Mouse (Mus musculus): Measurements from ENCODE around the gene Fam98c. TPM values are rescaled to one million over a fixed set of nuclear protein-coding genes. Genes with fewer than 3 reads are reported as not detected.

Fam98c gene
- total RNA-seq, 1 experiment = 20.8 TPM

GRCm38 (mm10) chr7:29154018-29154720 lies 1.9 kb downstream of the Fam98c start:
- no peak for TF ChIP-seq HCFC1 (IDR thresholded peaks at IDR 0.05; ENCODE audit: borderline replicate concordance, insufficient read depth, low read length)
- TF ChIP-seq MAFK (IDR thresholded peaks at IDR 0.05; ENCODE audit: insufficient read depth, low read depth, low read length) = no peak
- TF ChIP-seq ZC3H11A (IDR thresholded peaks at IDR 0.05; ENCODE audit: borderline replicate concordance, low read depth, low read length) = 0 out of 2 replicates have a peak, but pooled peaks have one; percentile 2
- TF ChIP-seq CHD2 (IDR thresholded peaks at IDR 0.05; ENCODE audit: low read depth, low read length) = no peak
- Histone ChIP-seq H3K4me1 (ENCODE audit: control insufficient read depth in 2 of 2, insufficient read depth in 2 of 2, low read length in 2 of 2, poor library complexity in 1 of 2) (peaks cover 3 to 11% of the 10 kb centered on the region in 2 experiments; a peak in 2 of 4 replicates), H3K9me3 (ENCODE audit: control insufficient read depth, insufficient read depth, low read depth, low read length) (no peaks in the 10 kb centered on the region), H3K4me3 (ENCODE audit: insufficient read depth in 1 of 2, low read depth in 1 of 2, low read length in 2 of 2, poor library complexity in 1 of 2, severe bottlenecking in 1 of 2) (no peak overlapping the region), H3K27ac (ENCODE audit: insufficient read depth, low read depth, low read length, poor library complexity, severe bottlenecking) (no peak overlapping the region), H3K36me3 (ENCODE audit: control insufficient read depth, insufficient read depth, low read length, poor library complexity, severe bottlenecking) (no peaks in the 10 kb centered on the region), H3K9ac (ENCODE audit: insufficient read depth, low read depth, low read length, poor library complexity, severe bottlenecking) (no peak overlapping the region)
- no peak for DNase-seq (ENCODE audit: low read depth, low spot score)
- in situ Hi-C loops (cut with MboI; ENCODE audit: low sequenced_read_pairs in 2 of 2, unreplicated experiment in 2 of 2) = no loop called here

DNA sequence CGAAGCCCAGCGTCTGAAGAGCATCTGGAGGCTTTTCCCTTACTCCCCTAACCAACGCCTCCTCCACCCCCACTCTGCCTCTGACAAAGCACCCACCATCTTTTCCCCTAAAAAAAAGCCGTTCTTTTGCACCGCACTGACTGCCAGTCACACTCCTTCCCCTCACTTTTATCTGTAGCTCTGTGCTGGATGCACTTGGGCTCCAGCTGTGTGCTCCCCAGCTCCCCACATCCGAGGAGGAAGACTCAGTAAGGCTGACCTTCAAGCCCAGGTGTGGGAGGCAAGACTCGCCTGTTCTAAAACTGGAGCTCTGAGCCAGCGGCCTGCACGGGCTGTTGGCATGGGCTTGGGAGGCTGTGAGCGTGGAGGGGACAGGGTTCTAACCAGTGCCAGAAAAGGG lies 4.5 kb downstream of the Fam98c start:
- Histone ChIP-seq H3K4me1 (ENCODE audit: control insufficient read depth in 2 of 2, insufficient read depth in 2 of 2, low read length in 2 of 2, poor library complexity in 1 of 2) (peaks cover 0 to 4% of the 10 kb centered on the region in 2 experiments; a peak in 1 of 4 replicates), H3K36me3 (ENCODE audit: control insufficient read depth, insufficient read depth, low read length, poor library complexity, severe bottlenecking) (no peaks in the 10 kb centered on the region; the same call in 1 of the 2 replicates), H3K9ac (ENCODE audit: insufficient read depth, low read depth, low read length, poor library complexity, severe bottlenecking) (no peak overlapping the region), H3K9me3 (ENCODE audit: control insufficient read depth, insufficient read depth, low read depth, low read length) (no peaks in the 10 kb centered on the region), H3K4me3 (ENCODE audit: insufficient read depth in 1 of 2, low read depth in 1 of 2, low read length in 2 of 2, poor library complexity in 1 of 2, severe bottlenecking in 1 of 2) (no peak overlapping the region), H3K27ac (ENCODE audit: insufficient read depth, low read depth, low read length, poor library complexity, severe bottlenecking) (no peak overlapping the region)
- in situ Hi-C loops (cut with MboI; ENCODE audit: low sequenced_read_pairs in 2 of 2, unreplicated experiment in 2 of 2) = no loop called here
- no peak for DNase-seq (ENCODE audit: low read depth, low spot score)
- no peak for TF ChIP-seq ZNF384 (IDR thresholded peaks at IDR 0.05; ENCODE audit: low read depth, low read length)
- TF ChIP-seq MAFK (IDR thresholded peaks at IDR 0.05; ENCODE audit: insufficient read depth, low read depth, low read length) = no peak
- TF ChIP-seq HCFC1 (IDR thresholded peaks at IDR 0.05; ENCODE audit: borderline replicate concordance, insufficient read depth, low read length) = no peak
- TF ChIP-seq ZC3H11A (IDR thresholded peaks at IDR 0.05; ENCODE audit: borderline replicate concordance, low read depth, low read length) = no peak
- no peak for TF ChIP-seq CHD2 (IDR thresholded peaks at IDR 0.05; ENCODE audit: low read depth, low read length)

DNA sequence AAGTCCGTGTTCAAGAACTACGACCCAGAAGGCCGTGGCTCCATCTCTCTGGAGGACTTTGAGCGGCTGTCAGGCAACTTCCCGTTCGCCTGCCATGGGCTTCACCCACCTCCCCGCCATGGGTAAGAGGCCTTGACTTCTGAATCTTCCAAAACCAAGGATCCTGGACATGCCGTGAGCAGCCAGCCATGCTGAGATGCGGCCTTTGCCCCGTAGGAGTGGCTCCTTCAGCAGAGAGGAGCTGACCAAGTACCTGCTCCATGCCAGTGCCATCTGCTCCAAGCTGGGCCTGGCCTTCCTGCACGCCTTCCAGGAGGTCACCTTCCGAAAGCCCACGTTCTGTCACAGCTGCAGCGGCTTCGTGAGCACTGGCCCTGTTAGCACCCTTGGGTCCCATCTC lies 7.3 kb downstream of the Fam98c start:
- in situ Hi-C loops (cut with MboI; ENCODE audit: low sequenced_read_pairs in 2 of 2, unreplicated experiment in 2 of 2) = no loop called here
- no peaks in the 10 kb centered on the region for H3K9me3 ChIP-seq (ENCODE audit: control insufficient read depth, insufficient read depth, low read depth, low read length)
- TF ChIP-seq ZNF384 (IDR thresholded peaks at IDR 0.05; ENCODE audit: low read depth, low read length) (no peak), CHD2 (IDR thresholded peaks at IDR 0.05; ENCODE audit: low read depth, low read length) (no peak), MAFK (IDR thresholded peaks at IDR 0.05; ENCODE audit: insufficient read depth, low read depth, low read length) (no peak), ZC3H11A (IDR thresholded peaks at IDR 0.05; ENCODE audit: borderline replicate concordance, low read depth, low read length) (no peak), HCFC1 (IDR thresholded peaks at IDR 0.05; ENCODE audit: borderline replicate concordance, insufficient read depth, low read length) (no peak)
- H3K4me1 ChIP-seq (ENCODE audit: control insufficient read depth in 2 of 2, insufficient read depth in 2 of 2, low read length in 2 of 2, poor library complexity in 1 of 2) = no peaks in the 10 kb centered on the region; a peak in 1 of 4 replicates
- no peak for DNase-seq (ENCODE audit: low read depth, low spot score)
- no peak overlapping the region for H3K4me3 ChIP-seq (ENCODE audit: insufficient read depth in 1 of 2, low read depth in 1 of 2, low read length in 2 of 2, poor library complexity in 1 of 2, severe bottlenecking in 1 of 2)
- H3K36me3 ChIP-seq (ENCODE audit: control insufficient read depth, insufficient read depth, low read length, poor library complexity, severe bottlenecking) = no peaks in the 10 kb centered on the region; the same call in 1 of the 2 replicates
- no peak overlapping the region for H3K27ac ChIP-seq (ENCODE audit: insufficient read depth, low read depth, low read length, poor library complexity, severe bottlenecking)
- no peak overlapping the region for H3K9ac ChIP-seq (ENCODE audit: insufficient read depth, low read depth, low read length, poor library complexity, severe bottlenecking)

DNA sequence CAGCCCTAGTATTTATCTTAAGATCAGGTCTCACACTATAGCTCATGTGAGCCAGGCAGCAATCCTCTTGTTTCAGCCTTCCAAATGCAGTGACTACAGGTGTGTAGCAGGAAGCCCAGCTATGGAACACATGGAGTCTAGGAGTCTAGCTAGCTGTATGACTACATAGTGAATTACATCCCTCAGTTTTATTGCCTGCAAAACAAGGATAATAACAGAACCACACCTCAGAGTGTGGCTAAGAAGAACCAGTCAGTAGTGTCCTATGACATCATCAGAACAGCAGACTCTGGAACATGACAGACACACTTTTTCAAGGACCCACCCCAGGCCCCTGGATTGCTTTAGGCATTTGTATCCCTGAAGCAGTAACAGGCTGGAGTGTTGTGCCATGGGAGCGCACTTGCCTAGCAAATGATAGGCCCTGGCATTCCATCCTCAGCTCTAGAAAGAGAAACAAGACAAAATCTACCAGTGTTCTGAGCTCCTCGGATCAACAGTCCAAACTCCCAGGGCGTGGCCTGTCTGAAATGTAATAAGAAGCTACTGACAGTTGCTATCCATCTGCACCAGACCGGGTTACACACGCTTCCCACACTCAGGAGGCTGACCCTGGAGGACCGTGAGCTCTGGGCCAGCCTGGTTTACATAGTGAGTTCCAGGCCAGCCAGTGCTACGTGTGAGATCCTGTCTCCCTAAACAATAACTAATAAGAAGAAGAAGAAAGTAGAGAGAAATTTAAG lies 9.2 kb downstream of the Fam98c start:
- in situ Hi-C loops (cut with MboI; ENCODE audit: low sequenced_read_pairs in 2 of 2, unreplicated experiment in 2 of 2) = no loop called here
- no peak for TF ChIP-seq CHD2 (IDR thresholded peaks at IDR 0.05; ENCODE audit: low read depth, low read length)
- H3K4me3 ChIP-seq (ENCODE audit: insufficient read depth in 1 of 2, low read depth in 1 of 2, low read length in 2 of 2, poor library complexity in 1 of 2, severe bottlenecking in 1 of 2) = no peak overlapping the region

More for the DNA sequence above, 9.2 kb downstream of the Fam98c start:
- H3K9me3 ChIP-seq (ENCODE audit: control insufficient read depth, insufficient read depth, low read depth, low read length) = no peaks in the 10 kb centered on the region
- no peaks in the 10 kb centered on the region; the same call in 1 of the 2 replicates for H3K36me3 ChIP-seq (ENCODE audit: control insufficient read depth, insufficient read depth, low read length, poor library complexity, severe bottlenecking)
- DNase-seq (ENCODE audit: low read depth, low spot score) = no peak
- H3K9ac ChIP-seq (ENCODE audit: insufficient read depth, low read depth, low read length, poor library complexity, severe bottlenecking) = no peak overlapping the region
- H3K27ac ChIP-seq (ENCODE audit: insufficient read depth, low read depth, low read length, poor library complexity, severe bottlenecking) = no peak overlapping the region
- no peaks in the 10 kb centered on the region; a peak in 1 of 4 replicates for H3K4me1 ChIP-seq (ENCODE audit: control insufficient read depth in 2 of 2, insufficient read depth in 2 of 2, low read length in 2 of 2, poor library complexity in 1 of 2)

All from ES-E14 (cell line).